Mouse (Mus musculus) erythroblast, embryonic 14.5 days (primary cell): ENCODE data around the gene Mgarp.

Experiments used
- GATA1 ChIP-seq: IDR thresholded peaks from 2 replicates; pipeline ENCODE4 v1.6.1; 2012; ENCODE audit warnings: low read length, inconsistent platforms, mixed read lengths
- TAL1 ChIP-seq: IDR thresholded peaks from 3 replicates; pipeline ENCODE4 v1.6.1; 2012; ENCODE audit warnings: low read length, inconsistent platforms, mixed read lengths

DNA sequence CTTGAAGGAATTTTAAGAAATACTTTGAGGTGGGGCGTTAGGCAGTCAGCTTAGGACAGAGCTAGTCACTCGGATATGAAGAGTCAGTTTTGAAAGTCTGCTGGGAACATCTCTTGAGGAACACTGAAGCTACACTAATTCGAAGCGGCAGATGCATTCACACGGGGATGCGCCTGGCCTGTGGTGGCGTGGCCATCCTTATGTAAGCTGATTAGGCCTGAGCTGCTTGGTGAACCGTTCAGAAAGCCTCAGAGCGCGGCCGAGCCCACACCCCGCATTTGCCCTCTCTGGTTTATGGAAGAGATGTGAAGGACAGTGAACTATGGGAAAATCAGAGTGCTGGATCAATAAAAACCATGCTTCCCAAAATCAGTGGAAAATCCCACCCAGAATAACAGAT, 13.1 kb downstream of the Mgarp start:
- TF ChIP-seq GATA1: no peak
- no peak for TF ChIP-seq TAL1
